Mouse (Mus musculus) heart, embryonic 12.5 days (tissue): Measurements from ENCODE around the gene Il18. TPM values are rescaled to one million over a fixed set of nuclear protein-coding genes. Genes with fewer than 3 reads are reported as not detected.
"Not testable (repeated sequence)": the region's sequence is repeated elsewhere in the genome, so short reads cannot be mapped to it uniquely, and the experiment has no call there.

Experiments
- ATAC-seq: fragments of 200-750 bp; cut with Nextera tagmentation; 2 replicates; pipeline ENCODE4 v1.8.0; 2017; ENCODE audit warnings: moderate TSS enrichment, moderate library complexity; ENCODE audit not compliant: insufficient number of reproducible peaks, low FRiP score
- H3K27ac ChIP-seq: fragments of 300-500 bp; sonication (generic); 2 replicates; pipeline ENCODE4 v1.5.1; 2016; ENCODE audit warnings: mild to moderate bottlenecking, moderate library complexity; ENCODE audit not compliant: poor library complexity, severe bottlenecking
- H3K27me3 ChIP-seq: fragments of 300-500 bp; sonication (generic); replicated peaks from 2 replicates; pipeline ENCODE4 v1.6.1; 2016; ENCODE audit warnings: mild to moderate bottlenecking, moderate library complexity
- H3K36me3 ChIP-seq: fragments of 300-500 bp; sonication (generic); 2 replicates; pipeline ENCODE4 v1.6.1; 2016; ENCODE audit warnings: mild to moderate bottlenecking, moderate library complexity
- H3K4me1 ChIP-seq: fragments of 300-500 bp; sonication (generic); replicated peaks from 2 replicates; pipeline ENCODE4 v1.6.1; 2016; ENCODE audit warnings: mild to moderate bottlenecking
- H3K4me2 ChIP-seq: fragments of 300-500 bp; sonication (generic); 2 replicates; pipeline ENCODE4 v1.6.1; 2016; ENCODE audit warnings: mild to moderate bottlenecking, moderate library complexity
- H3K4me3 ChIP-seq: fragments of 300-500 bp; sonication (generic); 2 replicates; pipeline ENCODE4 v1.5.1; 2016; ENCODE audit warnings: mild to moderate bottlenecking
- H3K9ac ChIP-seq: fragments of 300-500 bp; sonication (generic); 2 replicates; pipeline ENCODE4 v1.6.1; 2016; ENCODE audit warnings: mild to moderate bottlenecking, moderate library complexity
- H3K9me3 ChIP-seq: fragments of 300-500 bp; sonication (generic); replicated peaks from 2 replicates; pipeline ENCODE4 v1.6.1; 2016; ENCODE audit warnings: mild to moderate bottlenecking, moderate library complexity
- WGBS: fragments of 180-500 bp; shearing (Covaris S2); methylation state at CpG from one replicate; pipeline ENCODE4 v1.1.7; 2016; 5-methylcytosine and 5-hydroxymethylcytosine counted together
- polyA plus RNA-seq: library from polyadenylated mRNA; unstranded; fragments of >200 nt; fragmentation: Nextera tagmentation; extraction: Ambion mirVana; gene quantifications from 2 replicates; pipeline ENCODE4 v1.2.1, GENCODE M21; 2016

Il18 gene
- polyA plus RNA-seq, 1 experiment from 2014 or later, result 4.0 TPM

DNA sequence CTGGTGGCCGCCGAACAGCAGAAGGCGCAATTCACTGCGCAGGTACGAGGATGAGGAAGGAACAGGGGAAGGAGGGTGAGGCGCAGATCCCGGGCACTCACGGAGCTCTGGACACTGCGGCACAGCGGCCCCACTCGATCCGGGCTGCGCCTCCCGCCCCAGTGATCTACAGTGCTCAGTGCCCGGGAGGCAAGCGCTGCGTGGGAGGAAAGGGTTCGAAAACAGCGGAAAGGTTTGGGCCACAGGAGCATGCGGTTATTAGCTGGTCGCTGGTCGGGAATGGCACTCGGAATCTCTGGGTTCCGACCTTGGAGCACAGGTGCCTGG lies 49.3 kb downstream of the Il18 start:
- Histone ChIP-seq H3K27ac (peak overlapping the region; percentile 91), H3K4me3 (peak overlapping the region; percentile 91), H3K9ac (peak overlapping the region; percentile 91), H3K9me3 (no peaks in the 10 kb centered on the region), H3K4me1 (peaks cover 37% of the 10 kb centered on the region), H3K27me3 (no peaks in the 10 kb centered on the region), H3K36me3 (peaks cover 48% of the 10 kb centered on the region), H3K4me2 (peak overlapping the region; percentile 76)
- WGBS, result 0% methylated on average over 24 of the region's 24 CpGs
- peak; percentile 87 for ATAC-seq

DNA sequence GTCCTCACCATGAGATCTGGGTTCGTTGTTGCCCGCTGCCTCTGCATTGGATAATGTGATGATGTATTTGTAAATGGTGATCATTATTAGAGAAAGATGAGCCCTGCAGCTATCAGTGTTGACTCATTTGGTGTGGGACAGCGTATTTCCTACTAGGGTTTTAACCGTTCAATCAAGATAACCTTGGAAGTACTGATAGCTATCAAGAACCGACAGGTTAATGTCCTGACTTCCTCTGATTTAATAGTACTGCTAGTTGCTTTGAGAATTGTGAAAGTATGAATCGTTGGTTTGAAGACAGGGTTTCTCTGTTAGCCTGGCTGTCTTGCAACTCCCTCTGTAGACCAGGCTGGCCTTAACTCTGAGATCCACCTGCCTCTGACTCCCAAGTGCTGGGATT lies 49.7 kb downstream of the Il18 start:
- ATAC-seq, result peak; percentile 8
- peak overlapping the region; percentile 91 for H3K9ac ChIP-seq
- 4% methylated on average over 6 of the region's 6 CpGs for WGBS
- peak overlapping the region; percentile 91 for H3K27ac ChIP-seq
- no peaks in the 10 kb centered on the region for H3K9me3 ChIP-seq
- H3K4me1 ChIP-seq, result peaks cover 37% of the 10 kb centered on the region
- no peaks in the 10 kb centered on the region for H3K27me3 ChIP-seq
- peak overlapping the region; percentile 76 for H3K4me2 ChIP-seq
- peak overlapping the region; percentile 91 for H3K4me3 ChIP-seq
- peaks cover 47% of the 10 kb centered on the region for H3K36me3 ChIP-seq

DNA sequence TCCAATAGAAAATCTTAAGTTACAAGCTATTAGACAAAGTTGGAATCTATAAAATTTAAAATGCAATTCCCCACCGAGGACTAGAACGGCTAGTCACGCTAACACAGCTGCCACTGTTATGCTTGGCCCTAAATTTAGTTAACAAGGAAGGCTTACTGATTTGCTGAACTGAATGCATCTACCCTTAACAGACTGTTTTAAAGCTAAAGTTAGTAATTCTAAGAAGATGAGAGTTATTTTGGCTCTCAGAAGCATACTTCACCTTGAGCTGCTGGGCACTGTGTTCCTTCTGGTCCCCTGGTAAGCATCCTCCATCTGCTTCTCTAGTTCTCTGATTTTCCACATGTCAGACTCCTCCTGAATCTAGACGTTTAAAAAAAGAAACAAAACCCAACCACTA lies 57.5 kb downstream of the Il18 start:
- WGBS, result 89% methylated on average over 4 of the region's 4 CpGs

DNA sequence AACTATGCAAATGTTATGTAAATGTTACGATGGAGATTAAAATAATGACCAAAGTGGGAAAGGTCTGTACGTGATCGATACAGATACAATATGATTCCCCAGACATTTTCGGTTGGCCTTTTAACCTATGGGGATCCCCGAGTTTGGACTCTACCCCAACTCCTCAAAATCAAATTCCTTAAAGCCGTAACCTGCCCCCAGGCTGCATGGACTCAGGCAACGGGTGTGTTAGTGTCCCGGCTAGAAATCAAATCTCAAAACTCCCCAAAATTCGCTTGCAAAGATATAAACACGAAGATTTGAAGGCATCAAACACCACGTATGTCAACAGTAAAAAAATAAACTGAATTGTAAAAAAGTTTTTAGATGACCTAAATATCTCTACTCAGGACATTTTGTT lies 61.5 kb downstream of the Il18 start:
- H3K4me1 ChIP-seq, result peaks cover 8% of the 10 kb centered on the region
- WGBS, result 38% methylated on average over 11 of the region's 11 CpGs
- ATAC-seq, result no peak
- H3K27me3 ChIP-seq, result no peaks in the 10 kb centered on the region
- peak overlapping the region; percentile 85 for H3K4me3 ChIP-seq
- H3K27ac ChIP-seq, result peak overlapping the region; percentile 92; the same call in 1 of the 2 replicates
- peak overlapping the region; percentile 91 for H3K9ac ChIP-seq
- peaks cover 37% of the 10 kb centered on the region for H3K36me3 ChIP-seq
- no peaks in the 10 kb centered on the region for H3K9me3 ChIP-seq
- peak overlapping the region; percentile 82 for H3K4me2 ChIP-seq

More for the DNA sequence above, 57.5 kb downstream of the Il18 start:
- no peak overlapping the region for H3K27ac ChIP-seq
- peaks cover 71% of the 10 kb centered on the region for H3K36me3 ChIP-seq
- H3K9ac ChIP-seq, result no peak overlapping the region
- H3K27me3 ChIP-seq, result no peaks in the 10 kb centered on the region
- H3K9me3 ChIP-seq, result no peaks in the 10 kb centered on the region
- no peak for ATAC-seq
- no peak overlapping the region for H3K4me3 ChIP-seq
- H3K4me2 ChIP-seq, result no peak overlapping the region
- H3K4me1 ChIP-seq, result peaks cover 8% of the 10 kb centered on the region

DNA sequence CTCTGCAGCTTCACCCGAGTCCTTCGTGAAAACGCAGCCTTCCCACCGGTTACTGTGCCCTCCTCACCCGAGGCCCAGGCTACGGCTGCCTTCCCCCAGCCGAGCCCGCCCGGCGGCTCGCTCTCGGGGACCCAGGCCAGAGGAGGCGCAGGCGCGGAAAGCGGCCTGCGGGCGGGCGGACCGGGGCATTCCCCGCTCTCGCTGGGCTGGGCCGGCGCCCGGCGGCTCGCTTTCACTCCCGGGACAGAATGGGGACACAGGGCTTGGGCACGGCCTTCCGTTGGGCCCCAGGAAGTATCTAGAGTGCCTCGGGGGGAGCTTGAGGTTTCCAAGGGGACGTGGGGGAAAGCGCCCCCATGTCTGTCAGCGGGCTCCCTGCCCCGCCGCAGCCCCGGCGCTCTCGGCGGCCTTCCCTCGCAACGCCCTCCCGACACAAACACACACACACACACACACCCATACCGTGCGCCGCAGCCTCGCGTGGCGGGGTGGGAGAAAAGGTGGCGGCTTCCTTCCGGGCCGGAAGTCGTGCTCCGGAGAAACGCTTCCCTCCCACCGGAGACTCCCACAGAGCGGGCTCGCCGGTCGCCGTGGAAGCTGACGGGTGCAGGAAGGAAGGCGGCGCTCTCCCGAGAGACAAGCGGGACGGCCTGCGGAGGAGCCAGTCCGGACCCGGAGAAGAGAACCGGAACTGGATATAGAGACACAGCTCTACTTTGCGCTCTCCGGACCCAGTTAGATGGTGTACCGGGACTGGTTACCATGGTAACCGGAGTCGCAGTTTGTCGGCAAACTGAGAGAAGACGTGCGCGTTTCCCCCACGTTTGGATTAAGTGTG lies 62.4 kb downstream of the Il18 start, which contains the start of the genes Pih1d2 and Nkapd1:
Gene Pih1d2, plus strand, starts transcription at position 556 of the 838 bp plus-strand sequence.
Gene Nkapd1, minus strand, starts transcription at position 699 of the 838 bp plus-strand sequence.
- peaks cover 8% of the 10 kb centered on the region for H3K4me1 ChIP-seq
- ATAC-seq, result peak; percentile 91
- H3K27ac ChIP-seq, result peak within 1 kb of the TSS; percentile 92
- H3K9me3 ChIP-seq, result no peaks in the 10 kb centered on the region
- peak within 1 kb of the TSS; percentile 91 for H3K9ac ChIP-seq
- peak within 1 kb of the TSS; percentile 85 for H3K4me3 ChIP-seq
- peak within 1 kb of the TSS; percentile 82 for H3K4me2 ChIP-seq
- under 1% methylated on average over 80 of the region's 81 CpGs for WGBS
- peaks cover 30% of the 10 kb centered on the region for H3K36me3 ChIP-seq
- H3K27me3 ChIP-seq, result no peaks in the 10 kb centered on the region

DNA sequence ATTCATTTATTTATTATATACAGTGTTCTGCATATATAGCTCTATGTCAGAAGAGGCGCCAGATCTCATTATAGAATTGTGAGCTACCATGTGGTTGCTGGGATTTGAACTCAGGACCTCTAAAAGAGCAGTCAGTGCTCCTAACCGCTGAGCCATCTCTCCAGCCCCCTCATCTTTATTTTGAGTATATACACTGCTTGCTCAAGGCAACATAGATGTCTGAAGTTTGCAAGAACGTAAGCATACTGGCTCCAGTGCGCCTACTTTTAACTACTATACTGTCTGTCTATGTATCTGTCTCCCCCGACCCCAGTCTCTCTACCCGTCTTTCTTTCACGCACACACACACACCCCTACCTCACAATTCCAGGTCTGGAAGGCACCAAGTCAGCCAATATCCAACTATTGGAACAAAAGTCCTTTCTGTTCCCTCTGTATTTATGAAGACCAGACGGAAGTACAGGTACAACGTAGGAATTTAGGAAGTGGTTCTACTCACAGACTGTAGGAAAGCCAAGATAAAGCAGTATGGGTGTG lies 63.2 kb downstream of the Il18 start:
- H3K9me3 ChIP-seq, result no peaks in the 10 kb centered on the region
- no peak overlapping the region for H3K27ac ChIP-seq
- peak overlapping the region; percentile 85 for H3K4me3 ChIP-seq
- no peak for ATAC-seq
- peak overlapping the region; percentile 55 for H3K4me2 ChIP-seq
- no peak overlapping the region for H3K9ac ChIP-seq
- no peaks in the 10 kb centered on the region for H3K27me3 ChIP-seq
- peaks cover 8% of the 10 kb centered on the region for H3K4me1 ChIP-seq
- peaks cover 21% of the 10 kb centered on the region for H3K36me3 ChIP-seq
- 55% methylated on average over 9 of the region's 9 CpGs for WGBS

GRCm38 (mm10) chr9:50630903-50631302 lies 76.3 kb downstream of the Il18 start:
- not testable (repeated sequence) for H3K9me3 ChIP-seq, H3K27me3 ChIP-seq, H3K4me2 ChIP-seq, H3K27ac ChIP-seq, H3K4me1 ChIP-seq, ATAC-seq, H3K4me3 ChIP-seq, H3K9ac ChIP-seq
- peaks cover 33% of the 10 kb centered on the region for H3K36me3 ChIP-seq
- 90% methylated on average over 6 of the region's 8 CpGs for WGBS

Other genes with a start within 250 kb of the Il18 start
- gene Rpl10-ps3, start 209.9 kb upstream of the Il18 start, polyA plus RNA-seq, result 150 and 157 TPM in 2 replicates
- 0.44 and 0.46 TPM in 2 replicates for gene Plet1, start 60.3 kb upstream of the Il18 start, polyA plus RNA-seq
- gene Pts, start 26.1 kb upstream of the Il18 start, polyA plus RNA-seq, result 82.2 and 84.1 TPM in 2 replicates
- gene Bco2, start 354 bp downstream of the Il18 start, polyA plus RNA-seq, result 0.08 TPM in 1 of 2 replicates, not detected in the other
- gene Tex12, start 6.5 kb downstream of the Il18 start, polyA plus RNA-seq, result 0.22 TPM in 1 of 2 replicates, not detected in the other
- 570 and 575 TPM in 2 replicates for gene Sdhd, start 49.0 kb downstream of the Il18 start, polyA plus RNA-seq
- 290 and 305 TPM in 2 replicates for gene Timm8b, start 49.1 kb downstream of the Il18 start, polyA plus RNA-seq
- gene Pih1d2, start 62.5 kb downstream of the Il18 start, polyA plus RNA-seq, result 2.5 and 3.0 TPM in 2 replicates
- gene Nkapd1, start 62.6 kb downstream of the Il18 start, polyA plus RNA-seq, result 20.4 and 21.0 TPM in 2 replicates
- 138 and 147 TPM in 2 replicates for gene Dlat, start 105.0 kb downstream of the Il18 start, polyA plus RNA-seq
- 9.2 and 10.8 TPM in 2 replicates for gene Dixdc1, start 184.7 kb downstream of the Il18 start, polyA plus RNA-seq
- gene 2310030G06Rik, start 191.7 kb downstream of the Il18 start, polyA plus RNA-seq, result 9.5 and 13.2 TPM in 2 replicates
- gene Cryab, start 196.5 kb downstream of the Il18 start, polyA plus RNA-seq, result 1,032 and 1,048 TPM in 2 replicates
- 284 and 285 TPM in 2 replicates for gene Hspb2, start 197.5 kb downstream of the Il18 start, polyA plus RNA-seq
- gene Fdxacb1, start 213.4 kb downstream of the Il18 start, polyA plus RNA-seq, result 8.0 and 10.3 TPM in 2 replicates
- 38.6 TPM in 2 replicates for gene Alg9, start 220.2 kb downstream of the Il18 start, polyA plus RNA-seq
- gene 1110032A03Rik, start 220.7 kb downstream of the Il18 start, polyA plus RNA-seq, result 19.9 and 20.7 TPM in 2 replicates